Mouse (Mus musculus): Measurements from ENCODE around the gene Mark1. TPM values are rescaled to one million over a fixed set of nuclear protein-coding genes. Genes with fewer than 3 reads are reported as not detected.

The Mark1 gene
- polyA plus RNA-seq (2011; ENCODE audit: insufficient read length, low read depth, missing spikeins), result 16.4 and 21.2 TPM in 2 replicates

- TF ChIP-seq POLR2A (IDR thresholded peaks at IDR 0.05; ENCODE audit: low read depth, low read length) (no peak), CTCF (IDR thresholded peaks at IDR 0.05; ENCODE audit: borderline replicate concordance, insufficient read depth, low read length) (no peak)
- Histone ChIP-seq H3K4me1 (ENCODE audit: control insufficient read depth, insufficient read depth, low read length) (no peaks in the 10 kb centered on the region; the same call in 1 of the 2 replicates), H3K4me3 (ENCODE audit: insufficient read depth, low read length) (peak within 1 kb of the TSS; percentile 82), H3K27ac (ENCODE audit: insufficient read depth, low read length) (no peak within 1 kb of the TSS)
Observed at GRCm38 (mm10) chr1:184999071-184999750, at the start of gene Mark1. TSS of gene Mark1 (minus strand) at chr1:184999570.

DNA sequence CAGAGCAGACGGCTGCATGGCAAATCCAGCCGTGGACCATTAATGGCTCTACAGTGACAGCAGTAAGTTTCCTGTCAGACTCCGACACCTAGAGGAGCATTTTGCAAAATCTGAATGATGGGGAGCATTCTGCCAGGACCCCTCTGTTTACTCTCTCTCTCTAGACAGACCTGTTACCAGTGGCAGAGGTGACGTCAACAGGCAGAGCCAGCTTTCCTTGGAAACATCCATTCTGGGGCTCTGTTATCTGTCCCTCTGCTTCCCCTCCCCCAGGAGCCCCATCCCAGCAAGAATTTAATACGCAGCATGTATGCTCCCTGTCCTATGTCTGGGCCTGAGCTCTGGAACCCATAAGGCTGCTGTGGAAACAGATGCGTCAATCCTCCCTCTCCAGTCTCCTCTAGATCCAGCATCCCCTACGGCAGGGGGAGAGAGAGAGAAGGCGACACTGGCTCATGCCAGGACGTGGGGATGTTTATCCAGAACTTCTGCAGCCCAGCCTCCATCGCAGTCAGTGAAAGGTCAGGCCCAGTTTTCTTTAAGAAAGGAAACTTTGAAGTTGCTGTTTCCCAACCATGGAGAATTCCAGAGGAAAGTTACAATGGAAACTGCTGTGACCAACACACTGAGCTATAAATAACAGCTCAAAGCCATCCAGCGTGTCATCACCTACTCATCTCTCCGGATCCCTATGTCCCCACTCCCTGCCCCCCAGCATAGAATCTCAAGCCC, 48.3 kb upstream of the Mark1 start:
- H3K4me3 ChIP-seq (ENCODE audit: insufficient read depth, low read length), result no peak overlapping the region
- no peak overlapping the region for H3K27ac ChIP-seq (ENCODE audit: insufficient read depth, low read length)
- TF ChIP-seq CTCF (IDR thresholded peaks at IDR 0.05; ENCODE audit: borderline replicate concordance, insufficient read depth, low read length) (no peak), POLR2A (IDR thresholded peaks at IDR 0.05; ENCODE audit: low read depth, low read length) (no peak)
- H3K4me1 ChIP-seq (ENCODE audit: control insufficient read depth, insufficient read depth, low read length), result no peaks in the 10 kb centered on the region

GRCm38 (mm10) chr1:185046513-185046912, 47.1 kb upstream of the Mark1 start:
- TF ChIP-seq CTCF (IDR thresholded peaks at IDR 0.05; ENCODE audit: borderline replicate concordance, insufficient read depth, low read length) (no peak), POLR2A (IDR thresholded peaks at IDR 0.05; ENCODE audit: low read depth, low read length) (no peak)
- H3K4me1 ChIP-seq (ENCODE audit: control insufficient read depth, insufficient read depth, low read length), result no peaks in the 10 kb centered on the region
- H3K27ac ChIP-seq (ENCODE audit: insufficient read depth, low read length), result no peak overlapping the region
- H3K4me3 ChIP-seq (ENCODE audit: insufficient read depth, low read length), result no peak overlapping the region

DNA sequence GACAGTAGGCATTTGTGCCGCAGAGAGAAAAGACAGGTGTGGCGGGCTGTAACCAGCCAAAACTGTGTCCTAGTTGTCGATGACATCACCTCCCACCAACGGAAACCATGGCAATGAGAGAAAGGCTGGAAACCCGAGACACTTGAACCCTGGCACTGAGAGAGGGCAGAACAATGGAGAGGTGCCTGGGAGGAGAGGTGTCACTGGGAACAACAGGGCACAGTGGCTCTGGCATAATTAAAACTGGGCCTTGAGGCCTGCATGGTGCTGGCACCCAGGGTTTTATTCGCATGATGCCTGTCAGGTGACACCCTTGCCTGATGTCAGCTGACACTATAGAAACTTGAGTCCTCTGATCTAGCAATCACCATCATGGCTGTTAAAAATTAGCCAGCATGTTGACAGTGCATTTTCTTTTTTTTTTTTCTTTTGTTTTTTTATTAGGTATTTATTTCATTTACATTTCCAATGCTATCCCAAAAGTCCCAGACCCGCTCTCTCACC, 38.9 kb upstream of the Mark1 start:
- TF ChIP-seq CTCF (IDR thresholded peaks at IDR 0.05; ENCODE audit: borderline replicate concordance, insufficient read depth, low read length) (no peak), POLR2A (IDR thresholded peaks at IDR 0.05; ENCODE audit: low read depth, low read length) (no peak)
- Histone ChIP-seq H3K4me1 (ENCODE audit: control insufficient read depth, insufficient read depth, low read length) (no peaks in the 10 kb centered on the region), H3K4me3 (ENCODE audit: insufficient read depth, low read length) (no peak overlapping the region), H3K27ac (ENCODE audit: insufficient read depth, low read length) (no peak overlapping the region)

DNA sequence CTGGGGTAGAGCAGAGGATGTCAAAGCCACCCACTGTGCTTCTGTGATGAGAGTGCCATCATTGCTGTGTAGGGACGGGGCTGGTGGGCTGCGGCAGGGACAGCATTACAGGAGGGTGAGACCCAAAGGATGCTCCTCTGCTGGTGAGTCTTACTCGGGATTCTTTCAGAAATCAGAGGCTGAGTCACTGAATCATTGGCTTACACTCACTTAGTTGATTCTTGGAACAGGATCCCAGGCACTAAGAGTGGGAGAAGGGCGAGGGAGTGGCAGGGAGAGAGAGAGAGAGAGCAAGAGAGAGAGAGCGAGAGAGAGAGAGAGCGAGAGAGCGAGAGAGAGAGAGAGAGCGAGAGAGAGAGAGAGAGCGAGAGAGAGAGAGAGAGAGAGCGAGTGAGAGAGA, 31.2 kb upstream of the Mark1 start:
- no peak overlapping the region for H3K27ac ChIP-seq (ENCODE audit: insufficient read depth, low read length)
- TF ChIP-seq CTCF (IDR thresholded peaks at IDR 0.05; ENCODE audit: borderline replicate concordance, insufficient read depth, low read length), result no peak
- no peak for TF ChIP-seq POLR2A (IDR thresholded peaks at IDR 0.05; ENCODE audit: low read depth, low read length)
- H3K4me1 ChIP-seq (ENCODE audit: control insufficient read depth, insufficient read depth, low read length), result no peaks in the 10 kb centered on the region
- no peak overlapping the region for H3K4me3 ChIP-seq (ENCODE audit: insufficient read depth, low read length)

DNA sequence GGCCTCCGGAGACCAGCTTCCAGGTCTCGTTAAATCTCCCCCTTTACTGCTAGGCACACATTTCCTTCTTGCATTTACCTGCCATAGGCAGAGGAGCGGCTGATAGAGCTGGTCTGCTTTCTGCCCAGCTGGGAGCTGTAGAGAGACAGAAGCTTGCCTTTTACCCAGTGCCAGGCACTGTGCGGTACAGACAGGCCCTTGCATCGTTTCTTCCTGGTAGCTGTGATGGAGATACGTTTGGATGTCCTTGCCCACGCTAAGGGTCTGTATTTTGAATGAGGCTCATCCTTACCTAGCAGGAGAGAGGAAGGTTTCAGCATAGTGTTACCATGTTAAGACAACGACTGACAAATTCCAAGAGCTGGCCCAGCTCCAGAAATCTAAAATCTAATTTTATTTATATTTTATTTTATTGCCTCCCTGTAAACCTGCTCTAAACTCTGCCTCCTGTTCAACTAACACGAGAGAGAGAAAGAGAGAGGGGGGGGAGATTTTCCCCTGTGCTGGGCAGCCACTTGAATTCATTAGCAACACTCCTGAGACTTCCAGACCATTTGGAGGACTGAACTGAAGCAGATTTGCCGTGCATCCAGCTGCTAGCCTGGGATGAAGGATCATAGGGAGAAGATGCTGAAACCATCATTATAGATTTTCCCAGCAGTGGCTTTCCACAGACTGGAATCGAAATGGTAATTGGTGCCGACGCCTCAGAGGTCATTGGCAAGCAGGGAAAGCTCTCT, 21.2 kb upstream of the Mark1 start:
- no peak for TF ChIP-seq POLR2A (IDR thresholded peaks at IDR 0.05; ENCODE audit: low read depth, low read length)
- no peak overlapping the region for H3K4me3 ChIP-seq (ENCODE audit: insufficient read depth, low read length)
- no peaks in the 10 kb centered on the region for H3K4me1 ChIP-seq (ENCODE audit: control insufficient read depth, insufficient read depth, low read length)
- H3K27ac ChIP-seq (ENCODE audit: insufficient read depth, low read length), result no peak overlapping the region

GRCm38 (mm10) chr1:185012566-185012965, 13.2 kb upstream of the Mark1 start:
- H3K27ac ChIP-seq (ENCODE audit: insufficient read depth, low read length), result no peak overlapping the region
- H3K4me1 ChIP-seq (ENCODE audit: control insufficient read depth, insufficient read depth, low read length), result peaks cover 2% of the 10 kb centered on the region; the same call in 1 of the 2 replicates
- no peak for TF ChIP-seq CTCF (IDR thresholded peaks at IDR 0.05; ENCODE audit: borderline replicate concordance, insufficient read depth, low read length)
- TF ChIP-seq POLR2A (IDR thresholded peaks at IDR 0.05; ENCODE audit: low read depth, low read length), result no peak

GRCm38 (mm10) chr1:185007066-185007465, 7.7 kb upstream of the Mark1 start:
- TF ChIP-seq CTCF (IDR thresholded peaks at IDR 0.05; ENCODE audit: borderline replicate concordance, insufficient read depth, low read length) (no peak), POLR2A (IDR thresholded peaks at IDR 0.05; ENCODE audit: low read depth, low read length) (no peak)
- Histone ChIP-seq H3K4me3 (ENCODE audit: insufficient read depth, low read length) (no peak overlapping the region), H3K27ac (ENCODE audit: insufficient read depth, low read length) (no peak overlapping the region), H3K4me1 (ENCODE audit: control insufficient read depth, insufficient read depth, low read length) (peaks cover 2% of the 10 kb centered on the region; the same call in 1 of the 2 replicates)

More at GRCm38 (mm10) chr1:185012566-185012965, 13.2 kb upstream of the Mark1 start:
- H3K4me3 ChIP-seq (ENCODE audit: insufficient read depth, low read length), result no peak overlapping the region

GRCm38 (mm10) chr1:184999780-185000599, 620 bp upstream of the Mark1 start:
- Histone ChIP-seq H3K4me3 (ENCODE audit: insufficient read depth, low read length) (peak overlapping the region; percentile 51), H3K27ac (ENCODE audit: insufficient read depth, low read length) (no peak overlapping the region), H3K4me1 (ENCODE audit: control insufficient read depth, insufficient read depth, low read length) (no peaks in the 10 kb centered on the region; the same call in 1 of the 2 replicates)
- TF ChIP-seq CTCF (IDR thresholded peaks at IDR 0.05; ENCODE audit: borderline replicate concordance, insufficient read depth, low read length), result no peak
- peak; percentile 40; the same call in 1 of the 2 replicates for TF ChIP-seq POLR2A (IDR thresholded peaks at IDR 0.05; ENCODE audit: low read depth, low read length)

Data from embryonic fibroblast, embryonic 13.5 days (primary cell).